Mouse (Mus musculus): ENCODE data around the gene 1810046K07Rik.
A peak's percentile ranks its signal among the peaks of the same experiment; 100 is the strongest.

1810046K07Rik gene

GRCm38 (mm10) chr9:51328731-51329130 is at the start of gene 1810046K07Rik:
Gene 1810046K07Rik, minus strand, starts transcription at chr9:51328917.
- no peak for DNase-seq

- no peak for DNase-seq
Measured at GRCm38 (mm10) chr9:51369560-51369959, 40.8 kb upstream of the 1810046K07Rik start.

GRCm38 (mm10) chr9:51367124-51367523 is 38.4 kb upstream of the 1810046K07Rik start:
- no peak for DNase-seq

- no peak for DNase-seq
Measured at GRCm38 (mm10) chr9:51364059-51364458, 35.3 kb upstream of the 1810046K07Rik start.

- DNase-seq = no peak
Measured at GRCm38 (mm10) chr9:51353511-51353910, 24.8 kb upstream of the 1810046K07Rik start.

GRCm38 (mm10) chr9:51352896-51353295 is 24.2 kb upstream of the 1810046K07Rik start:
- DNase-seq = no peak

GRCm38 (mm10) chr9:51349422-51349821 is 20.7 kb upstream of the 1810046K07Rik start:
- peak in 1 of 2 experiments; percentile 10 for DNase-seq

- DNase-seq = no peak
Measured at GRCm38 (mm10) chr9:51345768-51346167, 17.1 kb upstream of the 1810046K07Rik start.

GRCm38 (mm10) chr9:51335294-51336010 is 6.7 kb upstream of the 1810046K07Rik start:
- peak; percentile 93 to 96 for DNase-seq

GRCm38 (mm10) chr9:51331449-51332238 is 2.9 kb upstream of the 1810046K07Rik start:
- no peak for DNase-seq

- no peak for DNase-seq
Measured at GRCm38 (mm10) chr9:51327555-51327903, 1.2 kb downstream of the 1810046K07Rik start.

- DNase-seq = no peak
Measured at GRCm38 (mm10) chr9:51326619-51327554, 1.8 kb downstream of the 1810046K07Rik start.

GRCm38 (mm10) chr9:51324406-51325065 is 4.2 kb downstream of the 1810046K07Rik start:
- DNase-seq = no peak

GRCm38 (mm10) chr9:51320096-51320495 is 8.6 kb downstream of the 1810046K07Rik start:
- DNase-seq = no peak

GRCm38 (mm10) chr9:51318246-51318645 is 10.5 kb downstream of the 1810046K07Rik start:
- no peak for DNase-seq

- no peak for DNase-seq
Measured at GRCm38 (mm10) chr9:51317322-51317721, 11.4 kb downstream of the 1810046K07Rik start.

GRCm38 (mm10) chr9:51315402-51316063 is 13.2 kb downstream of the 1810046K07Rik start:
- no peak for DNase-seq

GRCm38 (mm10) chr9:51312554-51313317 is 16.0 kb downstream of the 1810046K07Rik start:
- no peak for DNase-seq

- no peak for DNase-seq
Measured at GRCm38 (mm10) chr9:51310515-51310914, 18.2 kb downstream of the 1810046K07Rik start.

GRCm38 (mm10) chr9:51306351-51306750 is 22.4 kb downstream of the 1810046K07Rik start:
- no peak for DNase-seq

GRCm38 (mm10) chr9:51305146-51305545 is 23.6 kb downstream of the 1810046K07Rik start:
- DNase-seq = peak; percentile 38 to 50

Measured in cerebellum, postnatal 14 days (tissue).